Mouse (Mus musculus): Measurements from ENCODE around the gene Vax2.

DNA sequence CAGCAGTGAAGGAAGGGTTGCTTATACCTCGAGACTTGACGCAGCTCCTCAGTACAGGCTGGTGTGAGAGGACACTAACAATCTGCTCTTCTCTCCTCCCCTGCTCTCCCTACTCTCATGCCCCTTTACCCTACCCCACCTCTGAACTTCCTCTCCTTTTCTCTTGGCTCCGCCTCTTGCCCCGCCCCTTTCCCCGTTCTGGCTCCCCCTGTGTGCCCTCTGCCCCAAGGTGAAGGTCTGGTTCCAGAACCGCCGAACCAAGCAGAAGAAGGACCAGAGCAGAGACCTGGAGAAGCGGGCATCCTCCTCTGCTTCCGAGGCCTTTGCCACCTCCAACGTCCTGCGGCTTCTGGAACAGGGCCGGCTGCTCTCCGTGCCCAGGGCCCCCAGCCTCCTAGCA is 26.2 kb downstream of the Vax2 start:
- TF ChIP-seq HCFC1 (IDR thresholded peaks at IDR 0.05; ENCODE audit: borderline replicate concordance, insufficient read depth, low read length), result no peak
- no peak for TF ChIP-seq CHD2 (IDR thresholded peaks at IDR 0.05; ENCODE audit: low read depth, low read length)
- no peak for TF ChIP-seq MAFK (IDR thresholded peaks at IDR 0.05; ENCODE audit: insufficient read depth, low read depth, low read length)
- no peak for TF ChIP-seq ZC3H11A (IDR thresholded peaks at IDR 0.05; ENCODE audit: borderline replicate concordance, low read depth, low read length)
- no peak for TF ChIP-seq ZNF384 (IDR thresholded peaks at IDR 0.05; ENCODE audit: low read depth, low read length)

Measured in ES-E14 (cell line).